Mouse (Mus musculus): ENCODE measurements around the gene Zmiz1. TPM values are rescaled to one million over a fixed set of nuclear protein-coding genes. Genes with fewer than 3 reads are reported as not detected.
A peak's percentile ranks its signal among the peaks of the same experiment; 100 is the strongest.

Zmiz1 gene
- total and polyA plus RNA-seq, 3 experiments: 3.7 to 45.8 (median 11.1) TPM

- TF ChIP-seq TBP (conservative IDR thresholded peaks at IDR 0.05; ENCODE audit: low read depth, low read length) (peak; percentile 71), ZKSCAN1 (IDR thresholded peaks at IDR 0.05; ENCODE audit: borderline replicate concordance, low read depth, low read length) (no peak), MEF2A (IDR thresholded peaks at IDR 0.05; ENCODE audit: borderline replicate concordance, low read depth, low read length) (peak; percentile 93), BHLHE40 (IDR thresholded peaks at IDR 0.05; ENCODE audit: low read depth, low read length) (peak; percentile 62), KAT2A (IDR thresholded peaks at IDR 0.05; ENCODE audit: insufficient replicate concordance, low read length) (0 out of 2 replicates have a peak, but pooled peaks have one; percentile 44), EP300 (IDR thresholded peaks at IDR 0.05; ENCODE audit: low read length) (peak; percentile 82), POLR2A (IDR thresholded peaks at IDR 0.05; ENCODE audit: low read depth, low read length) (peak; percentile 77), NRF1 (IDR thresholded peaks at IDR 0.05; ENCODE audit: low read depth, low read length) (no peak), JUN (IDR thresholded peaks at IDR 0.05; ENCODE audit: insufficient read depth, low read depth, low read length) (no peak), UBTF (IDR thresholded peaks at IDR 0.05; ENCODE audit: low read depth, low read length) (no peak), ELF1 (IDR thresholded peaks at IDR 0.05; ENCODE audit: low read depth, low read length) (peak; percentile 82), ZC3H11A (IDR thresholded peaks at IDR 0.05; ENCODE audit: low read depth, low read length) (0 out of 2 replicates have a peak, but pooled peaks have one; percentile 13), MAFK (IDR thresholded peaks at IDR 0.05; ENCODE audit: insufficient replicate concordance, low read length) (no peak), JUND (conservative IDR thresholded peaks at IDR 0.05; ENCODE audit: low read depth, low read length) (no peak)
Observed at GRCm38 (mm10) chr14:25516640-25517591, 57.9 kb downstream of the Zmiz1 start (continued).

GRCm38 (mm10) chr14:25518645-25519044 is 59.7 kb downstream of the Zmiz1 start:
- Histone ChIP-seq H3K9ac (ENCODE audit: insufficient read depth, low read depth) (no peak overlapping the region), H3K36me3 (replicated peaks in 1 of 2; ENCODE audit: control insufficient read depth in 1 of 2, insufficient read depth in 1 of 2, low read length in 1 of 2) (peaks cover 9 to 23% of the 10 kb centered on the region in 2 experiments), H3K4me1 (ENCODE audit: control insufficient read depth in 1 of 2, insufficient read depth in 2 of 2) (peaks cover 51 to 98% of the 10 kb centered on the region in 2 experiments), H3K27me3 (replicated peaks) (no peaks in the 10 kb centered on the region), H3K4me2 (ENCODE audit: insufficient read depth, low read depth, poor library complexity, severe bottlenecking) (no peak overlapping the region), H3K4me3 (replicated peaks in 1 of 3; ENCODE audit: low read depth in 2 of 3, low read length in 2 of 3, poor library complexity in 1 of 3) (no peak overlapping the region), H3K27ac (ENCODE audit: insufficient read depth, low read depth) (no peak overlapping the region), H3K9me3 (replicated peaks; ENCODE audit: low read length) (no peaks in the 10 kb centered on the region), H3K79me2 (replicated peaks; ENCODE audit: control insufficient read depth, extremely low read depth, insufficient read depth, poor library complexity, severe bottlenecking) (0 out of 2 replicates have a peak, but pooled peaks cover 4% of the 10 kb centered on the region)
- dilution Hi-C loops (cut with MboI; ENCODE audit: extremely low pct_ligation_motif_present, extremely low pct_unique_long_range_greater_than_20kb, low sequenced_read_pairs): no loop called here
- no peak for TF ChIP-seq NELFE (IDR thresholded peaks at IDR 0.05; ENCODE audit: low read depth, low read length)
- TF ChIP-seq BHLHE40 (IDR thresholded peaks at IDR 0.05; ENCODE audit: low read depth, low read length): peak; percentile 10; the same call in 1 of the 2 replicates
- TF ChIP-seq MAX (IDR thresholded peaks at IDR 0.05; ENCODE audit: low read length): no peak
- DNase-seq (ENCODE audit: extremely low read depth): no peak
- in situ Hi-C loops (cut with MboI; ENCODE audit: low pct_ligation_motif_present, low pct_unique_long_range_greater_than_20kb, low sequenced_read_pairs): loop anchor here (5.0 kb wide), 1 partner anchor 36 kb away; no protein-coding TSS in a partner anchor

All from CH12.LX (cell line).